Mouse (Mus musculus): ENCODE data around the gene Cd300lf.

Gene Cd300lf

GRCm38 (mm10) chr11:115075859-115076258, 57.9 kb downstream of the Cd300lf start:
- no peak for DNase-seq (ENCODE audit: low read depth)

GRCm38 (mm10) chr11:115075407-115075806, 58.4 kb downstream of the Cd300lf start:
- no peak for DNase-seq (ENCODE audit: low read depth)

DNA sequence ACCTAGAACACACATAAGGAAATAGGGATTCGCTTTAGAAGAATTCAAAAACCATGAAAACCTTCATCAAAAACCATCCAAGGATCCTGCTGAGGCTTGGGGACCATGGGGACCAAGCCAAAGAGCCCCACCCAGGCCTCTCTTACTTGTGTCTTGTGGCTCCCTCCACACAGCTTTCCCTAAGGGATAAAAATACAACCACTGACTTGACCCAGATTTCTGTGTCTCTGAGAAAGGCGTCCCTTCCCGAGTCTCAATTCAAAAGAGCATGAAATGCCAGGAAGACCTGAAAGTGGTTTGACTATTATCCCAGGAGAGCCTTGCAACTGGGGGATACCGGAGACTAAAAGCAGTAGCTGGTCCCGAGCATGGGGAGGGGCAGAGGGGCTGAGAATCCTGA, 60.8 kb downstream of the Cd300lf start:
- DNase-seq (ENCODE audit: low read depth): no peak

DNA sequence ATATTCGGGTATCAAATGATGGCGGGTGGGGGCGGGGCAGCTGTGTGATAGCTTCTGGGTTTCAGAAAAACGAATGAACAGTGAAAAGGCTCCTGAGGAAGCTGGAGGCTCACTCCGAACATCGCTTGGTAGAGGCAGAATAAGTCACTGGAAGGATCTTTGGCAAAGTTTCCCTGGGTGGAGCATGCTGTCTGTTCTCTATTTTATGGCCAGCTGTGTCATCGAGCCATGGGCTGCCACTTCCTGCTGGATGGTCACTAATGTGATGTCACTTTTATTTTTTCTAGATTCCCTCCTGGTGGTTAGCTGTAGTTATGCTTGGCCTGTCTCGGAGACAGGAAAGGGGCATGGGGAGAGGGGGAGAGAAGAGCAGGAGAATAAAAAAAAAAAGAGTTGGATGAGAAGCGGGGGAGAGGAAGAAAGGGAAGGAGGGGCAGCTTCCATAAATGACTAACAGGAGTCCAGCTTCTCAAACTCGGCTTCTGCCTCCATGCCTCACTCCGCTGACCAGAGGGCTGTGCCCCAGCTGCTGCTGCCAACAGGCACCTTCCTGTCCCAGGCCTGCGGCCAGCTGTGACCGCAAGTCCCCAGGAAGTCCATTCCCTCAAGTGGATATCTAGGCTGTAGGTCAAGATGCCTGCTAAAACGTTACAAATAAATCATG, 62.0 kb downstream of the Cd300lf start:
- no peak for DNase-seq (ENCODE audit: low read depth)

DNA sequence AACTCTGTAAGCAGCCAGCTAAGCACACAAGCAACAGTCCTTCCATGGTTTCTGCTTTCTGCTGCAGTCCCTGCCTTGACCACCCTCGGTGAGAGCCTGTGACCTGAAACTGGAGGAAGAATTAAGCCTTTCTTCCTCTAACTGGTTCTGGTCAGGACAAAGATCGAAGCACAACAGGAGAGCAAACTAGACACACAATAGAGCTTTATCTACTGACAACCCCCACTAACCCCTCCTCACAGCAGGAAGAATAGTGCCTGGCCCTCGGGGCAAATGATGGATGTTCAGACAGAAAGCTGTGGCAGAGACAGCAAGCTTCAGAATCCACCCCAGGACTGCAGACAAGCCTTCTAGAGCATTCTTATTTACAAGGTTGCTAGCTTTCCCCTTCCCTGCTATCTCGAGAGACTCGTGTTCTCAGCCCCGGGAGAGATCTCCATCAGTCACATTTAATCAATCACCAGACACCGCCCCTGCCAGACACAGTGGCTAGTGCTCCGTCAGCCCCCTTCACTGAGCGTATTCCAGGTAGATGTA, 62.7 kb downstream of the Cd300lf start:
- no peak for DNase-seq (ENCODE audit: low read depth)

DNA sequence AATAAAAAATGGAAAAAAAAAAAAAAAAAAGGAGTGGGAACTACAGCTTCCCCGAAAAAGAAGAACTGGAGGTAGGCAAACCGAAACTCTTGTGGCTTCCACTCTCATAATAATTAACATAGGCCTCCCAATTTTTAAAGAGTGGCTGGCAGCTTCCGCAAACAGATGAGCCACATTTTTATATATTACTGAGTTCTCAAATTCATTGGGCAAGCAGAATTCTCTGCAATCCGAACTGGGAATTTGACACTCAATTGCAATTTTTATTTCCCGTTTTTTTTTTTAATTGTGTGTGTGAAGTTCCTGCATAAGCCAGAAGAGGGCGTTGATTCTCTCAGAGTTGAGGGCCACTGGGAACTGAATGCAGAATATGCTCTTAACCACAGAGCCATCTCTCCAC, 67.0 kb downstream of the Cd300lf start:
- no peak for DNase-seq (ENCODE audit: low read depth)

All from naive thymus-derived CD4-positive, alpha-beta T cell, adult 2 months (primary cell).